9 mouse cellular contexts compared by ENCODE assay signal in genomic region chr17:70872936-70873777, GRCm38 (mm10). TPM values are rescaled to one million over a fixed set of nuclear protein-coding genes. Genes with fewer than 3 reads are reported as not detected.
DNase-seq lines count a peak whose midpoint lies in the region; ATAC-seq and TF ChIP-seq lines count a peak whose summit lies in the region.
"Had no signal": no experiment of that assay in that cellular context is flagged by ENCODE, and none has a peak within 500 bp of the region (broad histone marks: within the 10 kb centered on the region; RNA-seq: fewer than 3 reads in every experiment).

No protein-coding gene starts in this region.

- WGBS in heart, embryonic 12.5 days = 30% methylated on average over 21 of the region's 21 CpGs
- WGBS in forebrain, embryonic 12.5 days = 9% methylated on average over 21 of the region's 21 CpGs
- 40% methylated on average over 21 of the region's 21 CpGs for WGBS in limb, embryonic 11.5 days
- WGBS in midbrain, postnatal 0 days = 8% methylated on average over 21 of the region's 21 CpGs

- H3K36me3 ChIP-seq in heart, embryonic 12.5 days = no peaks in the 10 kb centered on the region
- H3K36me3 ChIP-seq in forebrain, embryonic 12.5 days (replicated peaks) = no peaks in the 10 kb centered on the region
- H3K36me3 ChIP-seq in limb, embryonic 11.5 days (ENCODE audit: control insufficient read depth, insufficient read depth, low read length) = no peaks in the 10 kb centered on the region
- H3K36me3 ChIP-seq in midbrain, postnatal 0 days (ENCODE audit: insufficient read depth, low read length) = no peaks in the 10 kb centered on the region

- peak overlapping the region; percentile 63 for H3K4me2 ChIP-seq in heart, embryonic 12.5 days
- peak overlapping the region; percentile 51 for H3K4me2 ChIP-seq in forebrain, embryonic 12.5 days
- H3K4me2 ChIP-seq in limb, embryonic 11.5 days (ENCODE audit: low read depth, severe bottlenecking) = peak overlapping the region; percentile 26; the same call in 1 of the 2 replicates
- H3K4me2 ChIP-seq in midbrain, postnatal 0 days (ENCODE audit: low read depth, low read length, poor library complexity, severe bottlenecking) = peak overlapping the region; percentile 50

- no peaks in the 10 kb centered on the region for H3K27me3 ChIP-seq in heart, embryonic 12.5 days (replicated peaks)
- H3K27me3 ChIP-seq in forebrain, embryonic 12.5 days = peaks cover 3% of the 10 kb centered on the region; the same call in 1 of the 2 replicates
- no peaks in the 10 kb centered on the region for H3K27me3 ChIP-seq in limb, embryonic 11.5 days (ENCODE audit: control insufficient read depth, insufficient read depth, low read length)
- no peaks in the 10 kb centered on the region for H3K27me3 ChIP-seq in midbrain, postnatal 0 days (ENCODE audit: insufficient read depth, low read length)
- H3K27me3 ChIP-seq: CH12.LX had no signal

- 0 out of 2 replicates have a peak, but pooled peaks cover 8% of the 10 kb centered on the region for H3K4me1 ChIP-seq in heart, embryonic 12.5 days (replicated peaks)
- H3K4me1 ChIP-seq in forebrain, embryonic 12.5 days = peaks cover 24% of the 10 kb centered on the region
- peaks cover 8% of the 10 kb centered on the region for H3K4me1 ChIP-seq in limb, embryonic 11.5 days (ENCODE audit: control insufficient read depth, insufficient read depth, low read length)
- H3K4me1 ChIP-seq in midbrain, postnatal 0 days (ENCODE audit: insufficient read depth, low read length) = no peaks in the 10 kb centered on the region

- no peak for DNase-seq in heart, postnatal 14 days
- peak; percentile 79 for DNase-seq in MEL-GATA-1-ER (ENCODE audit: extremely low read depth, low read depth)
- DNase-seq in limb, embryonic 11.5 days (ENCODE audit: low spot score) = peak; percentile 56
- peak; percentile 79 for DNase-seq in midbrain, postnatal 0 days (ENCODE audit: low spot score)
- no peak for DNase-seq in gastrocnemius, postnatal 10 days
- DNase-seq in urinary bladder, postnatal 10 days (ENCODE audit: low spot score) = no peak

- no peak for TF ChIP-seq CTCF in midbrain, postnatal 0 days (IDR thresholded peaks at IDR 0.05)

- H3K9me3 ChIP-seq in heart, embryonic 12.5 days (replicated peaks) = no peaks in the 10 kb centered on the region
- H3K9me3 ChIP-seq in forebrain, embryonic 12.5 days = no peaks in the 10 kb centered on the region
- no peaks in the 10 kb centered on the region for H3K9me3 ChIP-seq in limb, embryonic 11.5 days (ENCODE audit: control insufficient read depth, low read length)
- H3K9me3 ChIP-seq in midbrain, postnatal 0 days (ENCODE audit: low read length) = no peaks in the 10 kb centered on the region

- H3K9ac ChIP-seq in heart, embryonic 12.5 days = 0 out of 2 replicates have a peak overlapping the region, but pooled peaks have one; percentile 14
- H3K9ac ChIP-seq in forebrain, embryonic 12.5 days = peak overlapping the region; percentile 5; the same call in 1 of the 2 replicates
- H3K9ac ChIP-seq in limb, embryonic 11.5 days (ENCODE audit: low read length) = peak overlapping the region; percentile 28; the same call in 1 of the 2 replicates
- H3K9ac ChIP-seq in midbrain, postnatal 0 days (replicated peaks; ENCODE audit: low read length, poor library complexity, severe bottlenecking) = 0 out of 2 replicates have a peak overlapping the region, but pooled peaks have one; percentile 19

- intact Hi-C loops in heart, postnatal 14 days (cut with DNase I) = no loop called here

- peak overlapping the region; percentile 33 for H3K4me3 ChIP-seq in heart, embryonic 12.5 days
- H3K4me3 ChIP-seq in forebrain, embryonic 12.5 days (replicated peaks) = peak overlapping the region; percentile 26
- no peak overlapping the region for H3K4me3 ChIP-seq in limb, embryonic 11.5 days (ENCODE audit: low read depth, low read length)
- H3K4me3 ChIP-seq in midbrain, postnatal 0 days (ENCODE audit: low read depth, low read length) = peak overlapping the region; percentile 29

- ATAC-seq in heart, embryonic 12.5 days (ENCODE audit: insufficient number of reproducible peaks, low FRiP score) = no peak
- peak; percentile 62 for ATAC-seq in forebrain, embryonic 12.5 days (ENCODE audit: low FRiP score)
- ATAC-seq in limb, embryonic 11.5 days (ENCODE audit: insufficient number of reproducible peaks, low FRiP score, low TSS enrichment, low read depth) = peak; percentile 33; the same call in 1 of the 2 replicates
- ATAC-seq in midbrain, postnatal 0 days (ENCODE audit: low FRiP score) = peak; percentile 67; the same call in 1 of the 2 replicates

- H3K27ac ChIP-seq in heart, embryonic 12.5 days (ENCODE audit: poor library complexity, severe bottlenecking) = no peak overlapping the region
- peak overlapping the region; percentile 79 for H3K27ac ChIP-seq in forebrain, embryonic 12.5 days
- no peak overlapping the region for H3K27ac ChIP-seq in limb, embryonic 11.5 days (replicated peaks; ENCODE audit: low read depth, low read length)
- H3K27ac ChIP-seq in midbrain, postnatal 0 days (ENCODE audit: low read depth, low read length) = peak overlapping the region; percentile 34; the same call in 1 of the 2 replicates

RNA-seq across cellular contexts. Expression of gene Tgif1, which starts 19.8 kb away (rescaled TPM):
- 35.8 and 38.6 TPM in 2 replicates for polyA plus RNA-seq in heart, embryonic 12.5 days (2016; fragmentation: Nextera tagmentation; extraction: Ambion mirVana)
- total RNA-seq in heart, postnatal 14 days (2021) = 10 to 100 TPM in 1 of 2 experiments, 1 to 10 TPM in 1; 8.5 to 10.1 TPM
- 47.4 and 52.6 TPM in 2 replicates for polyA plus RNA-seq in forebrain, embryonic 12.5 days (2016; fragmentation: Nextera tagmentation; extraction: Ambion mirVana)
- 102 and 106 TPM in 2 replicates for polyA plus RNA-seq in limb, embryonic 11.5 days (2014; fragmentation: Nextera tagmentation; extraction: Ambion mirVana)
- total RNA-seq in midbrain, postnatal 0 days (2014; rRNA removed) = 5.6 and 5.8 TPM in 2 replicates
- 3.8 and 4.2 TPM in 2 replicates for polyA plus RNA-seq in midbrain, postnatal 0 days (2015; fragmentation: Nextera tagmentation; extraction: Ambion mirVana)
- total RNA-seq in gastrocnemius, postnatal 10 days (2021) = 10 to 100 TPM in 1 of 2 experiments, 1 to 10 TPM in 1; 9.5 to 15.4 TPM

Comparison
In these comparisons a context has a peak if more than half of its experiments do, and no peak if none do; other contexts are left out.
1. H3K27ac ChIP-seq: peak in forebrain, embryonic 12.5 days (single experiment) and midbrain, postnatal 0 days (single experiment); none in heart, embryonic 12.5 days (single experiment) and limb, embryonic 11.5 days (single experiment).
2. DNase-seq: peak in MEL-GATA-1-ER (single experiment), limb, embryonic 11.5 days (single experiment) and midbrain, postnatal 0 days (single experiment); none in heart, postnatal 14 days (0 of 2), gastrocnemius, postnatal 10 days (single experiment) and urinary bladder, postnatal 10 days (single experiment).
3. Peak in every context shown above with its lines, with median percentiles within 50 percentile points of each other: H3K4me2 ChIP-seq and H3K9ac ChIP-seq.